Mouse (Mus musculus) limb, embryonic 15.5 days (tissue): ENCODE measurements at regions not wholly inside any gene's neighbourhood (a gene's known extent, or its start where the extent isn't known, plus 50 kb on each side); places are given as distances from the start of the nearest gene placed in this dataset.

Experiments
- ATAC-seq: fragments of 200-750 bp; cut with Nextera tagmentation; 2 replicates; pipeline ENCODE4 v1.8.0; 2017; ENCODE audit warnings: low read depth, moderate TSS enrichment; ENCODE audit not compliant: insufficient number of reproducible peaks, low FRiP score, low TSS enrichment
- H3K27ac ChIP-seq: fragments of 300-500 bp; sonication (generic); 2 replicates; pipeline ENCODE4 v1.5.1; 2015; ENCODE audit warnings: moderate library complexity, mild to moderate bottlenecking, inconsistent platforms
- H3K27me3 ChIP-seq: fragments of 300-500 bp; sonication (generic); 2 replicates; pipeline ENCODE4 v1.6.1; 2015; ENCODE audit warnings: inconsistent platforms
- H3K36me3 ChIP-seq: fragments of 300-500 bp; sonication (generic); 2 replicates; pipeline ENCODE4 v1.6.1; 2015; ENCODE audit warnings: inconsistent platforms
- H3K4me1 ChIP-seq: fragments of 300-500 bp; sonication (generic); 2 replicates; pipeline ENCODE4 v1.6.1; 2015; ENCODE audit warnings: inconsistent platforms
- H3K4me2 ChIP-seq: fragments of 300-500 bp; sonication (generic); 2 replicates; pipeline ENCODE4 v1.6.1; 2015; ENCODE audit warnings: mild to moderate bottlenecking, inconsistent platforms
- H3K4me3 ChIP-seq: fragments of 300-500 bp; sonication (generic); 2 replicates; pipeline ENCODE4 v1.5.1; 2015; ENCODE audit warnings: mild to moderate bottlenecking, inconsistent platforms
- H3K9ac ChIP-seq: fragments of 300-500 bp; sonication (generic); 2 replicates; pipeline ENCODE4 v1.6.1; 2015; ENCODE audit warnings: inconsistent platforms
- H3K9me3 ChIP-seq: fragments of 300-500 bp; sonication (generic); 2 replicates; pipeline ENCODE4 v1.6.1; 2016; ENCODE audit warnings: inconsistent platforms
- WGBS: fragments of 180-500 bp; shearing (Covaris S2); methylation state at CpG from one replicate; pipeline ENCODE4 v1.1.7; 2015; 5-methylcytosine and 5-hydroxymethylcytosine counted together

DNA sequence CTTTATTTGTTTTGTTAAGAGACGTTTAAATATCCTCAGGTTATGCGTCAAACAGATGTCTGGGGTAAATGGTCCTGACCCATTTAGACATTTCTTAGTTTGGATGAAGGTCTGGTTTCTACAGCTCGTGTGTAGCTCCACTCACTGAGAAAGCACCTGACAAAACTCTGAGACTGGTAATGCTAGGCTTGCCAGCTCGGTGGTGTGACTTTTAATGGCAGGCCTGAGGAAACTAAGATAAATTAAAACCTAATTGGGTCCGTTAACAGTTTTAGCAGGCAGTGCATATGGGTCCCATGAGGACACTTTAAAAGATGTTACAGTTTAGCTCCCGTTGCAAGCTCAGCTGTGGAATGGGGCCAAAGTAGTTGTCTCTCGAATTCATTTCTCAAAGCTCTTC, 199.5 kb downstream of the Pax1 start:
- Histone ChIP-seq H3K9me3 (no peaks in the 10 kb centered on the region), H3K4me3 (no peak overlapping the region), H3K36me3 (no peaks in the 10 kb centered on the region), H3K27me3 (peaks cover 22% of the 10 kb centered on the region; the same call in 1 of the 2 replicates), H3K9ac (no peak overlapping the region), H3K27ac (no peak overlapping the region), H3K4me2 (no peak overlapping the region), H3K4me1 (peaks cover 13% of the 10 kb centered on the region)
- 14% methylated on average over 7 of the region's 7 CpGs for WGBS
- ATAC-seq, result peak; percentile 76

DNA sequence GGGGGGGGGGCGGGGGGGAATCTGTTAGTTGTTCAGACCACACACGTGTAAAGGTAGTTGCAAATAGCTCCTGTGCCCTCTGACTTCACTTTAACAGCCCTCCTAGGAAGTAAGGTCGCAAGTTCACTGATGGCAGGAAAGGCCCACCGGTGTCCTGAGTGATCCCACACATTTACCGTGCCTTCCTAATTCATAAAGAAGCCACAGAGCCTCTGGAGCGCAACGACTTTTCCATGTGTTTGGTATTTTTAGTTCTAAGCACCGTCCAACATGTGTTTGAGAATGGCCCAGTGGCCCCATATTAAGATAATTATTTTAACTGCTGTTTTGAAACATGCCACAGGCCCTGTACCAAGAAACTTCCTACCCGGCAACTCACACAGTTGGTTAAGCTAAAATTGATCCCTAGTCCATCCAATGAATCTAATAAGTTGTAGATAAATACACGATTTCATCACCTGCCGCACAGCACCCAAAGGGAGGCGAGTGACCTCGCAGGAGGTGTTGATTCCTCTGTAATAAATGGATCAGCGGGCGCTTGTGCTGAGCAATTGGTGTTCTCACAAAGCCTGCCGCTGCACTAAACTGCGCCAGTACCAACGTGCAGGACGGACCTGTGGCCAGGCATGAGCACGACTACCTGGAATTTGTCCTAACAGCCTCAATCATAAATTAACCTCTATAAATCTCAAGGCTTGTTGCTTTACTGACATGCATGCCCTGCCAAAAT, 198.9 kb downstream of the Pax1 start:
- WGBS, result 18% methylated on average over 20 of the region's 20 CpGs
- 0 out of 2 replicates have a peak, but pooled peaks have one; percentile 24 for ATAC-seq
- Histone ChIP-seq H3K4me1 (peaks cover 13% of the 10 kb centered on the region), H3K9me3 (no peaks in the 10 kb centered on the region), H3K4me3 (no peak overlapping the region), H3K27ac (no peak overlapping the region), H3K9ac (no peak overlapping the region), H3K27me3 (peaks cover 17% of the 10 kb centered on the region; the same call in 1 of the 2 replicates), H3K36me3 (no peaks in the 10 kb centered on the region), H3K4me2 (no peak overlapping the region)

DNA sequence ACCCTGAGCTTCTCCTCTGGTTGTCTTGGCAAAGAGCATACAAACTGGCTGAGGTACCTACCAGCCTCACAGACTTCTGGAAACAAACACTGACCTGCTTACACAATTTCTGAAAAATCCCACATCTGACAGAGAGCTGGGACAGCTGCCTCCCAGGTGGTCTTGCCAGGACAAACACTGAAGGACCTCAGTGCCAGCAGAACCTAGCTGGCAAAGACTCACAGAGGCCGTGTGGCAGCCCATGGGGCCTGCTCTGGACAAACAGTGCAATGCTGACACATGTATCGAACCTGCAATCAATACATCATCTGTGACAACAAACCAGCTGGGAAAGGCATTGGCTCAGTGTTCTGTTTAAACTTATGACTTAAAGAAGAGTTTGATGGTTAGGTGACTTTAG, 167.4 kb downstream of the Pax1 start:
- Histone ChIP-seq H3K27ac (no peak overlapping the region), H3K27me3 (no peaks in the 10 kb centered on the region), H3K9me3 (no peaks in the 10 kb centered on the region), H3K36me3 (no peaks in the 10 kb centered on the region), H3K4me2 (no peak overlapping the region), H3K9ac (no peak overlapping the region), H3K4me3 (no peak overlapping the region), H3K4me1 (no peaks in the 10 kb centered on the region)
- ATAC-seq, result no peak
- 62% methylated on average over 2 of the region's 2 CpGs for WGBS

DNA sequence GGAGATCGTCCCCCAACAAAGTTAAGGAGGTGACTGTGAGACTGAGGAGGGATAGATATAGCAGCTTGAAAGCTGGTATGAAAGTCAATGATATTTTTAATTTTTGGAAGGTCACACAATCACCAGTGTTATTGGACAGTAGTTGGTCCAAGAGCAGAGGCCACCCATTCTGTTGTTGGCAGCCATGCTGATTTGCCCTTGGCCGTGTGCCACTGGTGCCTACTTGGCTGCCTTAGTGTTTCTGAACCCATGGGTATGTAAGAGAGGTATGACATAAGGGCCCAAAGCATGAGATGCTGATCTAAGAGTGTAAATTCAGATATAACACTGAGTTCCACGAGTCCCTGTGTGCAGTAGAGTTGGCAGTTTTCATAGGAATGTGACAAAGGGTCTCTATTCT, 153.7 kb downstream of the Pax1 start:
- Histone ChIP-seq H3K27ac (no peak overlapping the region), H3K4me1 (no peaks in the 10 kb centered on the region), H3K9ac (no peak overlapping the region), H3K4me2 (no peak overlapping the region), H3K4me3 (no peak overlapping the region), H3K27me3 (no peaks in the 10 kb centered on the region), H3K9me3 (no peaks in the 10 kb centered on the region), H3K36me3 (no peaks in the 10 kb centered on the region)
- no peak for ATAC-seq
- WGBS, result 70% methylated on average over 3 of the region's 3 CpGs

GRCm38 (mm10) chr2:147514748-147515147, 153.0 kb downstream of the Pax1 start:
- Histone ChIP-seq H3K4me3 (no peak overlapping the region), H3K9me3 (no peaks in the 10 kb centered on the region), H3K9ac (no peak overlapping the region), H3K4me1 (no peaks in the 10 kb centered on the region), H3K4me2 (no peak overlapping the region), H3K36me3 (no peaks in the 10 kb centered on the region), H3K27ac (no peak overlapping the region), H3K27me3 (no peaks in the 10 kb centered on the region)
- ATAC-seq, result no peak
- WGBS, result 34% methylated on average over 3 of the region's 3 CpGs

DNA sequence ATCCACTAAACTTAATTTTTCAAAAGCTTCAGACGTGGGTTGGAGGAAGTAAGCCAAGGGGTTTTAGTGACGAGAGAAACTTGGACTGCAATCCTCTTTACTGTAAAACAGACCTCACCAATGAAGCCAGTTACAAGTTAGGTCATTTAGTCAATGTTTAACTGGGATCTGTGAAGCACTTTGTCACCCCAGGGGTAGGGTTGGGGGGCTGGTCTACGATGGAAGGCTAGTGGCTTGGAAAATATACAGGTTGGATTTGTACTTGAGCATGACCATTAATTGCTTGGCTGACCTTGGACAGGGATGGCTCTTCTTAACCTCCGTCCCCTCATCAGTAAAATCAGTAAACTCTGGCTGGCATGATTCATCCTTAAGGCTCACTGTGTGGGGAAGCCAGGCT, 142.2 kb downstream of the Pax1 start:
- no peak for ATAC-seq
- Histone ChIP-seq H3K27ac (no peak overlapping the region), H3K9me3 (no peaks in the 10 kb centered on the region), H3K4me2 (no peak overlapping the region), H3K27me3 (0 out of 2 replicates have a peak, but pooled peaks cover 4% of the 10 kb centered on the region), H3K4me1 (no peaks in the 10 kb centered on the region), H3K9ac (no peak overlapping the region), H3K36me3 (no peaks in the 10 kb centered on the region), H3K4me3 (no peak overlapping the region)
- 55% methylated on average over 4 of the region's 4 CpGs for WGBS

DNA sequence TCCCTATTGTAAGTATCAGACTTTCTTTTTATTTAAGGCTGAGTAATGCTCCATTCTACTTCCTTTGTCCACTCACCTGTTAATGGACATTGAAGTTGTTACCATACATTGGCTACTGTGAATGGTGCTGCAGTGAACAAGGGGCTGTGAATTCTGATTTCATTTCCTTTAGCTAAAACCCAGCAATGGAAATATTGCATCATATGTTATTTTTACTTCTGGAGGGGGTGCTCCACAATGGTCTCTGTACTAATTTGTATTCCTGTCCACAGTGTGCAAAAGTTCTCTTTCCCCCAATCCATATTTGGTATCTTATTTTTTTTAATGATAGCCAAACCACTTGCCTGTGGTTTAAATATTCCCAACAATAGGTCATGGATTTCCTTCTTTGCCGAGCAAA, 137.0 kb downstream of the Pax1 start:
- H3K4me3 ChIP-seq, result no peak overlapping the region
- no peak overlapping the region for H3K4me2 ChIP-seq
- H3K27me3 ChIP-seq, result 0 out of 2 replicates have a peak, but pooled peaks cover 4% of the 10 kb centered on the region
- no peak overlapping the region for H3K9ac ChIP-seq
- H3K4me1 ChIP-seq, result no peaks in the 10 kb centered on the region
- 79% methylated on average over 1 of the region's 1 CpGs for WGBS
- no peaks in the 10 kb centered on the region for H3K9me3 ChIP-seq
- H3K36me3 ChIP-seq, result no peaks in the 10 kb centered on the region
- no peak for ATAC-seq
- no peak overlapping the region for H3K27ac ChIP-seq

- WGBS, result 70% methylated on average over 5 of the region's 5 CpGs
- Histone ChIP-seq H3K4me2 (no peak overlapping the region), H3K36me3 (no peaks in the 10 kb centered on the region), H3K4me1 (no peaks in the 10 kb centered on the region), H3K27ac (no peak overlapping the region), H3K4me3 (no peak overlapping the region), H3K9me3 (no peaks in the 10 kb centered on the region), H3K9ac (no peak overlapping the region), H3K27me3 (no peaks in the 10 kb centered on the region)
- ATAC-seq, result no peak
Measured at GRCm38 (mm10) chr2:147455932-147456331, 94.2 kb downstream of the Pax1 start.

DNA sequence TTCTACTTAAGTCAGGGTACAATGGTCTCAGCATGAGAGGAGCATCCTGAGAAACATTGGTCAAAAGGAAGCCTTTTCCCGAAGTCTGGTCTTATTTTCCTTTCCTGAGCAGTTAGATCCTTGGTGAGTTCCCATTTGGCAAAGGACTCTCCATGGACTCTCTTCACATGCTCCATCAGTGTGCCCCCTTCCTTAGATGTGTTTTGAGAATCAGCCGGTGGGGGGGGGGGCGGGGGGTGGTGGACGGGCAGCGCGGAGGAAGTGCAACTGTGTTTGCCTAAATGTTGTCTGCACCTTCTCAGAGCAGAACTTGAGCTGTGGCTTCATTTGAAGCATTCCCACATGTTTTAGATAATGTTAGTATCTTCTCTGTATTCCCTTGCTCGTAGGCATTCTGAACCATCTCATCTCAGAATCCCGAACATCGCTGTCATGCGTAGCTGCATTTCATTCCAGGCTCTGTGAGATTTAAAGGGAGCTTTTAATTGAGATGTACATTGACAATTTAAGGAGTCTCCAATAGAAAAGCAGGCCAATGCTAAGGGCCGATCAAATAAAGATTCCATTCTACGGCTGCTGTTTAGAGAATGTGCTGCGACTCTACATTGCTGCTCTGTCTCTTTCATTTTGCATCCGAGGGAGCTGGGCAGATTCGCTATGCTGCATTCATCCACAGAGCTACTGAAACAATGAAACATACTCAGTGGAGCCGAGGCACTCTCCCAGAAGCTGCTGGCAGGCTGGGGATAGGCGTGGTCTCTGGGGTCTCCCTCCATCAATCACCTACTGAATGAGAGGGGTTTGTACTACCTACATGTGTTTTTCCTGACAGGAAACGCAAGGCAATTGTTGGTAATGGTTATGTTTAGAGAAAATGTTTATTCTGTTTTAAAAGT, 92.9 kb downstream of the Pax1 start:
- Histone ChIP-seq H3K27ac (no peak overlapping the region), H3K27me3 (no peaks in the 10 kb centered on the region), H3K9me3 (no peaks in the 10 kb centered on the region), H3K4me1 (no peaks in the 10 kb centered on the region), H3K9ac (no peak overlapping the region), H3K4me2 (no peak overlapping the region), H3K4me3 (no peak overlapping the region), H3K36me3 (no peaks in the 10 kb centered on the region)
- WGBS, result 68% methylated on average over 18 of the region's 18 CpGs
- ATAC-seq, result no peak
